Mouse (Mus musculus): ENCODE measurements around the gene Crebrf. TPM values are rescaled to one million over a fixed set of nuclear protein-coding genes. Genes with fewer than 3 reads are reported as not detected.
A peak's percentile ranks its signal among the peaks of the same experiment; 100 is the strongest.

The Crebrf gene
- polyA plus RNA-seq, 1 experiment from 2014 or later: 8.1 TPM

GRCm38 (mm10) chr17:26690236-26690635 lies 25.2 kb upstream of the Crebrf start:
- H3K27ac ChIP-seq: peak overlapping the region; percentile 91
- 75% methylated on average over 5 of the region's 5 CpGs for WGBS

GRCm38 (mm10) chr17:26691110-26691509 lies 24.3 kb upstream of the Crebrf start:
- Histone ChIP-seq H3K27me3 (no peaks in the 10 kb centered on the region), H3K9me3 (no peaks in the 10 kb centered on the region), H3K9ac (no peak overlapping the region), H3K27ac (no peak overlapping the region; the same call in 1 of the 2 replicates), H3K4me2 (no peak overlapping the region), H3K36me3 (peaks cover 5% of the 10 kb centered on the region; the same call in 1 of the 2 replicates), H3K4me3 (no peak overlapping the region), H3K4me1 (peaks cover 43% of the 10 kb centered on the region)
- WGBS: 88% methylated on average over 7 of the region's 7 CpGs
- no peak for ATAC-seq (ENCODE audit: insufficient number of reproducible peaks, insufficient read depth, low FRiP score, low TSS enrichment, low read depth)

More at GRCm38 (mm10) chr17:26690236-26690635, 25.2 kb upstream of the Crebrf start:
- Histone ChIP-seq H3K9ac (no peak overlapping the region; the same call in 1 of the 2 replicates), H3K4me2 (no peak overlapping the region), H3K27me3 (no peaks in the 10 kb centered on the region), H3K36me3 (no peaks in the 10 kb centered on the region), H3K4me1 (peaks cover 43% of the 10 kb centered on the region), H3K9me3 (no peaks in the 10 kb centered on the region), H3K4me3 (no peak overlapping the region)
- ATAC-seq (ENCODE audit: insufficient number of reproducible peaks, insufficient read depth, low FRiP score, low TSS enrichment, low read depth): no peak

DNA sequence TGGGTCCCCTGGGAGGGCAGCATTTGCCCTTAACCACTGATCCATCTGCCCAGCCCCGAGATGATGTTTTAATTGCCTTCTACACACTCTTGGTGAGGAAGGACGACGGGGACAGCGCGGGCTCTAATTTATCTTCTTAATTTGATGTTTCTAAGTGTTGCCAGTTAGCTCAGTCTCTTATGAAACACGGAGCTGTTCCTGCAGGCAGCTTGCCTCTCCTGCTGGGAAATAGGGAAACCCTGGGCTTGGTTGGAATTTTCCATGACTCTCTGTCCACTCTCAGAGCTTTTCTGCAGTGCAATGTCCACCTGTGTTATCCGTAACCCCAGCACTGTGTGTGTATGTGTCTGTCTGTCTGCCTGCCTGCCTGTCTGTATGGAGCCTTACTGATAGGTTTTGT lies 22.0 kb upstream of the Crebrf start:
- Histone ChIP-seq H3K4me2 (no peak overlapping the region), H3K4me1 (peaks cover 31% of the 10 kb centered on the region), H3K27me3 (no peaks in the 10 kb centered on the region), H3K27ac (peak overlapping the region; percentile 48), H3K9ac (no peak overlapping the region), H3K9me3 (no peaks in the 10 kb centered on the region), H3K36me3 (peaks cover 24% of the 10 kb centered on the region), H3K4me3 (no peak overlapping the region)
- WGBS: 81% methylated on average over 7 of the region's 7 CpGs
- no peak for ATAC-seq (ENCODE audit: insufficient number of reproducible peaks, insufficient read depth, low FRiP score, low TSS enrichment, low read depth)

- WGBS: 64% methylated on average over 7 of the region's 7 CpGs
- Histone ChIP-seq H3K27ac (no peak overlapping the region), H3K4me1 (peaks cover 24% of the 10 kb centered on the region)
Observed at GRCm38 (mm10) chr17:26694171-26694570, 21.3 kb upstream of the Crebrf start.

DNA sequence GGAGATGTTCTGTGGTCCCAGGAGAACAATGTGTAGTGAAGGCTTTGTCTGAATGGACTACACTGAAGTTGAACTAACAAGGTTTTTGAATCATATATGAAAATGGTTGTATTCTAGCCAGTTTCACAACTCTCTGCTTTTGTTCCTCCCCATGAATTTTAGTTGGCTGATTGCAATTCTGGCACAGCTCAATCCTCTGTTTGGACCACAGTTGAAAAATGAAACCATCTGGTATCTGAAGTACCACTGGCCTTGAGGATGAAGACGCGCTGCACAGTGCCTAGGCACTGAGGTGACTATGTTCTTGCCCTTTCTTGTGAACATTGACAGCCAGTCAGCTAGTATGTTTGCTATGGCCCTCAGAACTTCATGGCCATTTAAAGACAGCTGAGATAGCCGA lies 20.3 kb upstream of the Crebrf start:
- no peaks in the 10 kb centered on the region for H3K9me3 ChIP-seq
- peaks cover 42% of the 10 kb centered on the region for H3K36me3 ChIP-seq
- H3K4me1 ChIP-seq: peaks cover 14% of the 10 kb centered on the region
- ATAC-seq (ENCODE audit: insufficient number of reproducible peaks, insufficient read depth, low FRiP score, low TSS enrichment, low read depth): no peak
- H3K9ac ChIP-seq: no peak overlapping the region
- no peak overlapping the region for H3K4me3 ChIP-seq
- 95% methylated on average over 3 of the region's 3 CpGs for WGBS
- no peaks in the 10 kb centered on the region for H3K27me3 ChIP-seq
- H3K27ac ChIP-seq: no peak overlapping the region
- no peak overlapping the region for H3K4me2 ChIP-seq

More at GRCm38 (mm10) chr17:26694171-26694570, 21.3 kb upstream of the Crebrf start:
- Histone ChIP-seq H3K9me3 (no peaks in the 10 kb centered on the region), H3K4me3 (no peak overlapping the region), H3K4me2 (no peak overlapping the region), H3K27me3 (no peaks in the 10 kb centered on the region), H3K9ac (no peak overlapping the region), H3K36me3 (peaks cover 32% of the 10 kb centered on the region)
- no peak for ATAC-seq (ENCODE audit: insufficient number of reproducible peaks, insufficient read depth, low FRiP score, low TSS enrichment, low read depth)

DNA sequence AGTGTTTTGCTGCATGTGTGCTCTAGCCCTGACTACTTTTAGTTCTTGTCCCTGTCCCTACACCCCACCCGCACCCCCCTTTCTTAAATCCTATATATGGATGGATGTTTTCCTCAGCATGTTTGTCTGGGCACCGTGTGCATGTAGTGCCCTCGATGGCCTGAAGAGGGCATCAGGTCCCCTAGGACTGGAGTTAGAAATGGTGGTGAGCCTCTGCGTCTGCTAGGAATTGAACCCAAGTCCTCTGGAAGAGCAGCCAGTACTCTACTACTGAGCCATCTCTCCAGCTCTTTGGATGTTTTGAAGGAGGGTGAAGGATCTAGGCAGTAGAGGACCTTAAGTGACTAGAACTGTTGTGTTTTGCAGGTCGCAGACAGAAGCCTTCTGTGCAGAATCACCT lies 16.6 kb upstream of the Crebrf start:
- Histone ChIP-seq H3K9ac (no peak overlapping the region), H3K4me2 (no peak overlapping the region), H3K27me3 (no peaks in the 10 kb centered on the region), H3K4me1 (peaks cover 4% of the 10 kb centered on the region; the same call in 1 of the 2 replicates), H3K9me3 (no peaks in the 10 kb centered on the region), H3K27ac (no peak overlapping the region), H3K4me3 (no peak overlapping the region), H3K36me3 (peaks cover 61% of the 10 kb centered on the region)
- WGBS: 90% methylated on average over 5 of the region's 5 CpGs
- no peak for ATAC-seq (ENCODE audit: insufficient number of reproducible peaks, insufficient read depth, low FRiP score, low TSS enrichment, low read depth)

GRCm38 (mm10) chr17:26699819-26700616 lies 15.4 kb upstream of the Crebrf start:
- H3K36me3 ChIP-seq: peaks cover 61% of the 10 kb centered on the region
- 92% methylated on average over 10 of the region's 10 CpGs for WGBS
- no peak for ATAC-seq (ENCODE audit: insufficient number of reproducible peaks, insufficient read depth, low FRiP score, low TSS enrichment, low read depth)
- no peak overlapping the region for H3K27ac ChIP-seq
- H3K9me3 ChIP-seq: no peaks in the 10 kb centered on the region
- no peaks in the 10 kb centered on the region for H3K27me3 ChIP-seq
- H3K4me2 ChIP-seq: no peak overlapping the region
- no peaks in the 10 kb centered on the region for H3K4me1 ChIP-seq
- no peak overlapping the region for H3K9ac ChIP-seq
- no peak overlapping the region for H3K4me3 ChIP-seq

DNA sequence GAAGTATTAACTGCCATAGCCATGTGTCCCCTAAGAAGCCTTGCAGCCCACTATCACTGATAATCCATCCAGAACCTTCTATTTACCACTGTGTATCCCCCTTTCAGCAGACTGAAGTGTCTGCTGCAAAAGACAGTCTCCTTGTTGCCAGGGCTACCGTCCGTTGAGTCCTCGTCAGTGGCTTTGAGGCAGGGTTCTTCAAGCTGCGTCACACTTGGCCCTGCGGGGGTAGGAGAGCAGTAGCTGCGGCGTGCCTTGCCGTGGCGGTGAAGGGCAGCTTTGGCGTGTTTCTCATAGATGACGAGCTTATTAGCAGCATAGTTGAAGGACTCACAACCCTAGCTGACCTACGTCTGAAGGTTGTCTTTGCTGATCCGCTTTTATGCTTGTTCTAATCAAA lies 13.9 kb upstream of the Crebrf start:
- H3K36me3 ChIP-seq: peaks cover 52% of the 10 kb centered on the region
- no peak overlapping the region for H3K4me3 ChIP-seq
- no peak overlapping the region for H3K27ac ChIP-seq
- no peaks in the 10 kb centered on the region for H3K27me3 ChIP-seq
- H3K4me2 ChIP-seq: no peak overlapping the region
- 82% methylated on average over 13 of the region's 13 CpGs for WGBS
- no peaks in the 10 kb centered on the region for H3K4me1 ChIP-seq
- no peak overlapping the region for H3K9ac ChIP-seq
- no peaks in the 10 kb centered on the region for H3K9me3 ChIP-seq
- ATAC-seq (ENCODE audit: insufficient number of reproducible peaks, insufficient read depth, low FRiP score, low TSS enrichment, low read depth): no peak

- Histone ChIP-seq H3K9me3 (no peaks in the 10 kb centered on the region), H3K4me1 (no peaks in the 10 kb centered on the region), H3K36me3 (peaks cover 45% of the 10 kb centered on the region), H3K4me3 (no peak overlapping the region), H3K4me2 (no peak overlapping the region), H3K9ac (no peak overlapping the region), H3K27ac (no peak overlapping the region), H3K27me3 (no peaks in the 10 kb centered on the region)
- 84% methylated on average over 4 of the region's 4 CpGs for WGBS
- no peak for ATAC-seq (ENCODE audit: insufficient number of reproducible peaks, insufficient read depth, low FRiP score, low TSS enrichment, low read depth)
Observed at GRCm38 (mm10) chr17:26702621-26703020, 12.8 kb upstream of the Crebrf start.

- WGBS: 92% methylated on average over 4 of the region's 4 CpGs
- no peak overlapping the region for H3K4me2 ChIP-seq
- no peaks in the 10 kb centered on the region for H3K9me3 ChIP-seq
- H3K27me3 ChIP-seq: no peaks in the 10 kb centered on the region
- no peak overlapping the region for H3K9ac ChIP-seq
- no peak overlapping the region for H3K4me3 ChIP-seq
- no peaks in the 10 kb centered on the region for H3K4me1 ChIP-seq
- H3K36me3 ChIP-seq: peaks cover 35% of the 10 kb centered on the region
- ATAC-seq (ENCODE audit: insufficient number of reproducible peaks, insufficient read depth, low FRiP score, low TSS enrichment, low read depth): no peak
- H3K27ac ChIP-seq: no peak overlapping the region
Observed at GRCm38 (mm10) chr17:26703671-26704070, 11.8 kb upstream of the Crebrf start.

DNA sequence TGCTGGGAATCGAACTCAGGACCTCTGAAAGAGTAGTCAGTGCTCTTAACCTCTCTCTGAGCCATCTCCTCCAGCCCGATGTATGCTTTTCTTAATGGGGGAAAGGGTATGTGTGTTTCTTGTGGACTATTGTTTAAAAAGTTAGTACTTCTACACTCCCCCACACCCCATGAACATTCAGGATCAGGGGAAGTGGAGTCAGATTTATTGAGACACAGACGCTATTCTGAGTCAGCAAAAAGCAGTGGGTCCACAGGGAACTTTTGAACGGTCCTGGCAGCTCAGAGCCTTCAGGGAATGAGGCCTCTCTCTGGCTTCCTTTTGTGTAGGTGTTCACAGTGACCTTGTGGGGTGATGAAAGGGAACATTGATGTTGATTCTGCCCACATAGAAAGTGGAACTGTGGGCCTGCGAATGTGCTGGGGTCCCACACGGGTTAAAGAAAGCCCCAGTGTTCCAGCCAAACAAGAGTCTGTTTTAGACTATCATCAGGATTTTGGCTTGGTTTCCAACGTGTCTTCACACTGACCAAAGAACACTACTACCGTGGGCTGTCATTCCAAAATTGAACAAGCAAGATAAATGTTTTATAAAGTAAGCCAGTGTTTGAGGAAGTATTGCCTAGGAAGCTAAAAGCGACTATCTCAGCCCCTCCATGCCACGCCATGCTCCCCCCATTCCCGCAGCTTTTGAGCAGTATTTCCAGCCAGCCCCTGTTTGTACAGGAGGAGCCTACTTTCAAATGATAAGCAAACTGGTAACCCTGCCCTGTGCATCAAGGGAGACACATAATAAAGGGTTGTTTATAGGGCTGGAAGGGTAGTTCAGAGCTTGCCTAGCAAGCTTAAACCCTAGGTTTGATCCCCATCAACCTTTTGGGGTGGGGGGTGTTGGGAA lies 9.7 kb upstream of the Crebrf start:
- H3K36me3 ChIP-seq: 0 out of 2 replicates have a peak, but pooled peaks cover 14% of the 10 kb centered on the region
- no peaks in the 10 kb centered on the region for H3K9me3 ChIP-seq
- 70% methylated on average over 11 of the region's 11 CpGs for WGBS
- H3K4me3 ChIP-seq: no peak overlapping the region
- H3K4me1 ChIP-seq: no peaks in the 10 kb centered on the region
- H3K27ac ChIP-seq: no peak overlapping the region; the same call in 1 of the 2 replicates
- H3K27me3 ChIP-seq: peaks cover 11% of the 10 kb centered on the region
- no peak for ATAC-seq (ENCODE audit: insufficient number of reproducible peaks, insufficient read depth, low FRiP score, low TSS enrichment, low read depth)
- no peak overlapping the region for H3K9ac ChIP-seq
- no peak overlapping the region for H3K4me2 ChIP-seq

Data from embryonic facial prominence, embryonic 13.5 days (tissue).